Mouse (Mus musculus): Measurements from ENCODE around the gene Kel. TPM values are rescaled to one million over a fixed set of nuclear protein-coding genes. Genes with fewer than 3 reads are reported as not detected.

The Kel gene
- polyA plus RNA-seq (2016; fragmentation: Nextera tagmentation; extraction: Ambion mirVana): 5.7 and 7.8 TPM in 2 replicates

GRCm38 (mm10) chr6:41704123-41704522, at the start of gene Kel:
Kel (minus strand) TSS chr6:41704339.
- no peak within 1 kb of the TSS for H3K4me2 ChIP-seq
- H3K4me3 ChIP-seq (replicated peaks): no peak within 1 kb of the TSS
- H3K9me3 ChIP-seq: no peaks in the 10 kb centered on the region
- 41% methylated on average over 1 of the region's 1 CpGs for WGBS
- no peaks in the 10 kb centered on the region for H3K27me3 ChIP-seq
- no peak within 1 kb of the TSS for H3K27ac ChIP-seq
- H3K9ac ChIP-seq (replicated peaks): no peak within 1 kb of the TSS
- no peaks in the 10 kb centered on the region for H3K36me3 ChIP-seq
- no peak for ATAC-seq (ENCODE audit: insufficient number of reproducible peaks, insufficient read depth, low FRiP score, low TSS enrichment, low read depth)
- H3K4me1 ChIP-seq (replicated peaks): no peaks in the 10 kb centered on the region

- H3K9me3 ChIP-seq: no peaks in the 10 kb centered on the region
- no peak for ATAC-seq (ENCODE audit: insufficient number of reproducible peaks, insufficient read depth, low FRiP score, low TSS enrichment, low read depth)
- no peaks in the 10 kb centered on the region for H3K4me1 ChIP-seq (replicated peaks)
- no peak overlapping the region for H3K4me2 ChIP-seq
- H3K36me3 ChIP-seq: no peaks in the 10 kb centered on the region
- WGBS: 75% methylated on average over 5 of the region's 5 CpGs
- H3K27ac ChIP-seq: no peak overlapping the region
- H3K9ac ChIP-seq (replicated peaks): no peak overlapping the region
- no peak overlapping the region for H3K4me3 ChIP-seq (replicated peaks)
- H3K27me3 ChIP-seq: no peaks in the 10 kb centered on the region
Observed at GRCm38 (mm10) chr6:41744664-41745392, 40.7 kb upstream of the Kel start.

- H3K27me3 ChIP-seq: no peaks in the 10 kb centered on the region
- no peak for ATAC-seq (ENCODE audit: insufficient number of reproducible peaks, insufficient read depth, low FRiP score, low TSS enrichment, low read depth)
- no peaks in the 10 kb centered on the region for H3K4me1 ChIP-seq (replicated peaks)
Observed at GRCm38 (mm10) chr6:41741101-41741500, 37.0 kb upstream of the Kel start.

DNA sequence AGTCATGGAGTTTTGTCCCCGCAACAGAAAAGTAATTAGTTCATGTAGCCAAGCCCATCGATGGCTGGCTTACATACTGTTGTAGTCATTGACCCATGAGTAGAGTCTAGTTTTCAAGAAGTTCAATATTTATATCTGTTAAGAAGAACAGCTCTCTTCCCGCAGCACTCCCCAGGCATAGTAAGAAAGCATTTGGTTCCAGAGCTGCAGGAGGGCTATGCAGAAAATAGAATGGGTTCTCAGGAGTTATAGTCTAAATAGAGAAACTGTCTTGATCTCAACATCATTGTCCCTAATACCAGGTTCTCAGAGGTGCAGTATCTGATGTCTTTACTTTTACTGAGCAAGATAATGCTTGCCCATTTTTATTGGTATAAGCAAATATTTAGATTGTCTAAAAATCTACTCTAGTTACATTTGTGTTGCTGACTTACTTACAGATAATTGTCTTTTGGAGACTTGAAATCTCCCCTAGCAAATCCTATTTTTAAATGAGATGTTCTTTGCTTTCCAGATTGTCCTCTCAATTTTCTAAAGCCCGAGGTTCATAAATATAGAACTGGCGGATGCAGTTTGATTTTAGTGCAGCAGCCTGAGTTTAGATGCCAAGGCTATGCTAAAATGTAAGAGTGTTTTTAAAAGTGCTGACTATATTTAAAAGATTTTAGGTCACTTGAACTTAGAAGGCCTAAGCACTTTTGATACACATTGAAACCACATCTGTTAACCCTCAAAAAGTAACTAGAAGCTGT, 30.8 kb upstream of the Kel start:
- Histone ChIP-seq H3K9ac (replicated peaks) (no peak overlapping the region), H3K27me3 (no peaks in the 10 kb centered on the region), H3K4me3 (replicated peaks) (no peak overlapping the region), H3K27ac (no peak overlapping the region), H3K36me3 (no peaks in the 10 kb centered on the region), H3K4me2 (no peak overlapping the region), H3K9me3 (no peaks in the 10 kb centered on the region), H3K4me1 (replicated peaks) (no peaks in the 10 kb centered on the region)
- ATAC-seq (ENCODE audit: insufficient number of reproducible peaks, insufficient read depth, low FRiP score, low TSS enrichment, low read depth): no peak
- WGBS: 90% methylated on average over 5 of the region's 5 CpGs

More at GRCm38 (mm10) chr6:41741101-41741500, 37.0 kb upstream of the Kel start:
- Histone ChIP-seq H3K4me3 (replicated peaks) (no peak overlapping the region), H3K36me3 (no peaks in the 10 kb centered on the region), H3K4me2 (no peak overlapping the region), H3K9ac (replicated peaks) (no peak overlapping the region), H3K27ac (no peak overlapping the region), H3K9me3 (no peaks in the 10 kb centered on the region)

- no peak for ATAC-seq (ENCODE audit: insufficient number of reproducible peaks, insufficient read depth, low FRiP score, low TSS enrichment, low read depth)
- H3K4me1 ChIP-seq (replicated peaks): no peaks in the 10 kb centered on the region
- H3K4me2 ChIP-seq: no peak overlapping the region
- H3K9ac ChIP-seq (replicated peaks): no peak overlapping the region
- H3K27me3 ChIP-seq: no peaks in the 10 kb centered on the region
- H3K9me3 ChIP-seq: no peaks in the 10 kb centered on the region
- no peak overlapping the region for H3K27ac ChIP-seq
- 68% methylated on average over 1 of the region's 1 CpGs for WGBS
- H3K4me3 ChIP-seq (replicated peaks): no peak overlapping the region
- no peaks in the 10 kb centered on the region for H3K36me3 ChIP-seq
Observed at GRCm38 (mm10) chr6:41727989-41728609, 24.0 kb upstream of the Kel start.

GRCm38 (mm10) chr6:41721430-41721829, 17.3 kb upstream of the Kel start:
- H3K27ac ChIP-seq: no peak overlapping the region
- no peak overlapping the region for H3K4me3 ChIP-seq (replicated peaks)
- H3K36me3 ChIP-seq: no peaks in the 10 kb centered on the region
- no peak for ATAC-seq (ENCODE audit: insufficient number of reproducible peaks, insufficient read depth, low FRiP score, low TSS enrichment, low read depth)
- H3K9me3 ChIP-seq: no peaks in the 10 kb centered on the region
- H3K9ac ChIP-seq (replicated peaks): no peak overlapping the region
- WGBS: 83% methylated on average over 2 of the region's 2 CpGs
- H3K27me3 ChIP-seq: no peaks in the 10 kb centered on the region
- no peaks in the 10 kb centered on the region for H3K4me1 ChIP-seq (replicated peaks)
- H3K4me2 ChIP-seq: no peak overlapping the region

GRCm38 (mm10) chr6:41710281-41710680, 6.1 kb upstream of the Kel start:
- Histone ChIP-seq H3K4me3 (replicated peaks) (no peak overlapping the region), H3K27ac (no peak overlapping the region), H3K4me2 (no peak overlapping the region), H3K9ac (replicated peaks) (no peak overlapping the region), H3K27me3 (no peaks in the 10 kb centered on the region), H3K9me3 (no peaks in the 10 kb centered on the region), H3K4me1 (replicated peaks) (no peaks in the 10 kb centered on the region), H3K36me3 (no peaks in the 10 kb centered on the region)
- ATAC-seq (ENCODE audit: insufficient number of reproducible peaks, insufficient read depth, low FRiP score, low TSS enrichment, low read depth): no peak
- 77% methylated on average over 1 of the region's 1 CpGs for WGBS

DNA sequence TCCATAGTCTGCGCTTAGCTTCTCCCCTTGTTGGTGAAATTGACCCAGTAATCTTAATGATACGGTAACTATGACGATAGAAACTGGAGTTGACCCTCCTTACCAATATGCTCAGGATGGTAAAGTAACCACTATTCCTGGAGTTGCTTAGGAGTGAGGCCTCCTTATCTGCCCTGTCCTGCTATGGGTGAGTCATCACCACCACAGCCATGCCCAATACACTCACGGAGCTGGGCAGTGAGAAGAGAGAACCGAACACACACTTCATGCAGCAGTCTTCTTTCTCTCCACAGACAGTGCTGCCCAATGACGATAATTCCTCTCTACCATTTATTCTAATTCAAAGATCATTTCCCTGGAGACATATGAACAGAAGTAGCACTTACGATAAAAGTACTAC, 2.1 kb upstream of the Kel start:
- Histone ChIP-seq H3K4me1 (replicated peaks) (no peaks in the 10 kb centered on the region), H3K4me2 (no peak overlapping the region), H3K27me3 (no peaks in the 10 kb centered on the region), H3K9ac (replicated peaks) (no peak overlapping the region), H3K4me3 (replicated peaks) (no peak overlapping the region), H3K27ac (no peak overlapping the region), H3K9me3 (no peaks in the 10 kb centered on the region), H3K36me3 (no peaks in the 10 kb centered on the region)
- WGBS: 89% methylated on average over 7 of the region's 7 CpGs
- ATAC-seq (ENCODE audit: insufficient number of reproducible peaks, insufficient read depth, low FRiP score, low TSS enrichment, low read depth): no peak

- ATAC-seq (ENCODE audit: insufficient number of reproducible peaks, insufficient read depth, low FRiP score, low TSS enrichment, low read depth): no peak
- Histone ChIP-seq H3K9ac (replicated peaks) (no peak overlapping the region), H3K27me3 (no peaks in the 10 kb centered on the region), H3K9me3 (no peaks in the 10 kb centered on the region), H3K4me3 (replicated peaks) (no peak overlapping the region), H3K4me2 (no peak overlapping the region), H3K36me3 (no peaks in the 10 kb centered on the region), H3K4me1 (replicated peaks) (no peaks in the 10 kb centered on the region), H3K27ac (no peak overlapping the region)
- WGBS: 66% methylated on average over 2 of the region's 2 CpGs
Observed at GRCm38 (mm10) chr6:41702928-41703327, 1.2 kb downstream of the Kel start.

GRCm38 (mm10) chr6:41701245-41701644, 2.9 kb downstream of the Kel start:
- Histone ChIP-seq H3K27me3 (no peaks in the 10 kb centered on the region), H3K27ac (no peak overlapping the region), H3K4me2 (no peak overlapping the region), H3K4me3 (replicated peaks) (no peak overlapping the region), H3K9me3 (no peaks in the 10 kb centered on the region), H3K4me1 (replicated peaks) (no peaks in the 10 kb centered on the region), H3K9ac (replicated peaks) (no peak overlapping the region), H3K36me3 (no peaks in the 10 kb centered on the region)
- no peak for ATAC-seq (ENCODE audit: insufficient number of reproducible peaks, insufficient read depth, low FRiP score, low TSS enrichment, low read depth)
- 79% methylated on average over 1 of the region's 1 CpGs for WGBS

GRCm38 (mm10) chr6:41694407-41694806, 9.7 kb downstream of the Kel start:
- no peaks in the 10 kb centered on the region for H3K4me1 ChIP-seq (replicated peaks)
- H3K36me3 ChIP-seq: no peaks in the 10 kb centered on the region
- no peak overlapping the region for H3K27ac ChIP-seq
- no peak for ATAC-seq (ENCODE audit: insufficient number of reproducible peaks, insufficient read depth, low FRiP score, low TSS enrichment, low read depth)
- H3K9ac ChIP-seq (replicated peaks): no peak overlapping the region
- H3K9me3 ChIP-seq: no peaks in the 10 kb centered on the region
- no peak overlapping the region for H3K4me3 ChIP-seq (replicated peaks)
- no peaks in the 10 kb centered on the region for H3K27me3 ChIP-seq
- 84% methylated on average over 1 of the region's 1 CpGs for WGBS
- no peak overlapping the region for H3K4me2 ChIP-seq
